Mouse (Mus musculus): ENCODE measurements around the gene Fam216a. TPM values are rescaled to one million over a fixed set of nuclear protein-coding genes. Genes with fewer than 3 reads are reported as not detected.

Fam216a gene
- polyA plus RNA-seq, 1 experiment from 2014 or later = 15.9 TPM

GRCm38 (mm10) chr5:122392227-122393004, 20.3 kb upstream of the Fam216a start:
- ATAC-seq = peak; percentile 49
- TF ChIP-seq CTCF (IDR thresholded peaks at IDR 0.05; ENCODE audit: low read depth) = no peak
- no peaks in the 10 kb centered on the region for H3K9me3 ChIP-seq (ENCODE audit: control insufficient read depth)
- peak overlapping the region; percentile 87 for H3K27ac ChIP-seq (ENCODE audit: low read depth, low read length)
- no peaks in the 10 kb centered on the region for H3K27me3 ChIP-seq (replicated peaks; ENCODE audit: control insufficient read depth, insufficient read depth, low read length)
- no peaks in the 10 kb centered on the region for H3K4me1 ChIP-seq (replicated peaks; ENCODE audit: control insufficient read depth, insufficient read depth, low read length)
- peak overlapping the region; percentile 83 for H3K4me3 ChIP-seq (ENCODE audit: low read depth, low read length)
- H3K36me3 ChIP-seq (ENCODE audit: control insufficient read depth, insufficient read depth) = peaks cover 3% of the 10 kb centered on the region; the same call in 1 of the 2 replicates
- 9% methylated on average over 19 of the region's 19 CpGs for WGBS
- peak overlapping the region; percentile 90 for H3K9ac ChIP-seq (ENCODE audit: low read depth, low read length)
- peak overlapping the region; percentile 67 for H3K4me2 ChIP-seq (replicated peaks; ENCODE audit: low read depth)

DNA sequence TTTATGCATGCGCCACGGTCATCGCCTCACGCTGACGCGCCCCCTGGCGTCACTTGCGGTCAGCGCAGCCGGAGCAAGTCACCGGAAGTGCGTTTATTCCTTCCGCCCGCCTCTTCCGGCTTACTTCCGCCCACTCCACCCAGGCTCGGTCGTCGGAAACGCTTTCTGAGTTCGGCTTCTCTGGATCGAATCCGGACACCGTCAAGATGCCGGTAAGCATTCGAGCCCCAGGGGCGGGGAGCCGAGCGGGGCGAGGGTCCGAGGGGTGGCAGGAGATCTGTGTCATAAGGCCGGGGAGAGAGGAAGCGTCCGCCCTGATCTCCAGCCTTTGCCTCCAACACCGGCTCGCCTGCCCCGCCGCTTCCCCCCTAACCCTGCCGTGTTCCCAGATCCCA, 19.6 kb upstream of the Fam216a start, which contains the start of gene Arpc3:
Gene Arpc3 (plus strand): TSS at position 93 of the 395 bp plus-strand sequence.
- ATAC-seq = peak; percentile 81
- Histone ChIP-seq H3K27ac (ENCODE audit: low read depth, low read length) (peak within 1 kb of the TSS; percentile 87), H3K9ac (ENCODE audit: low read depth, low read length) (peak within 1 kb of the TSS; percentile 90), H3K4me3 (ENCODE audit: low read depth, low read length) (peak within 1 kb of the TSS; percentile 83), H3K36me3 (ENCODE audit: control insufficient read depth, insufficient read depth) (no peaks in the 10 kb centered on the region), H3K4me1 (replicated peaks; ENCODE audit: control insufficient read depth, insufficient read depth, low read length) (no peaks in the 10 kb centered on the region), H3K9me3 (ENCODE audit: control insufficient read depth) (no peaks in the 10 kb centered on the region), H3K27me3 (replicated peaks; ENCODE audit: control insufficient read depth, insufficient read depth, low read length) (no peaks in the 10 kb centered on the region), H3K4me2 (replicated peaks; ENCODE audit: low read depth) (peak within 1 kb of the TSS; percentile 67)
- 0% methylated on average over 39 of the region's 39 CpGs for WGBS
- peak; percentile 93 for TF ChIP-seq CTCF (IDR thresholded peaks at IDR 0.05; ENCODE audit: low read depth)

DNA sequence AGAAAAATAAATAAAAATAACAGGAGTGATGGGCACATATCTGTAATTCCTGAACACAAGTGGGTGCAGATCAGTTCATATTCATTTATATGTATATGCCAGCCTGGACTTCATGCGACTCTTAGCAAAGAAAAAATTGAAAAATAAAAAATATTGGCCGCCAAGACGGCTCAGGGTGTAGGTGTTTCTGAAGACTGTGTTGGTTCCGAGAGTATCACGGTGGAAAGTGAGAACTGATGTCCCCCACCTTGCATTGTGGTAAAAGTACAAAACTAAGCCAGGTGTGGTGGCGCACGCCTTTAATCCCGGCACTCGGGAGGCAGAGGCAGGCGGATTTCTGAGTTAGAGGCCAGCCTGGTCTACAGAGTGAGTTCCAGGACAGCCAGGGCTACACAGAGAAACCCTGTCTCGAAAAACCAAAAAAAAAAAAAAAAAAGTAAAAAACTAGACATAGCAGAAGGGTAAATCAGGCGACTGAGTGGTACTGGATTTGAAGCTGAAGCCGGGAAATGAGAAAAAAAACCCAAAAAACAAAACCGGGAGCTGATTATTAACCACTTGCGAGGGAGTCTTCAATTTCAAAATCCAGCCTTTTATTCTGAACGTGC, 19.1 kb upstream of the Fam216a start:
- Histone ChIP-seq H3K9me3 (ENCODE audit: control insufficient read depth) (no peaks in the 10 kb centered on the region), H3K27ac (ENCODE audit: low read depth, low read length) (no peak overlapping the region), H3K9ac (ENCODE audit: low read depth, low read length) (peak overlapping the region; percentile 90; the same call in 1 of the 2 replicates), H3K36me3 (ENCODE audit: control insufficient read depth, insufficient read depth) (no peaks in the 10 kb centered on the region), H3K4me2 (replicated peaks; ENCODE audit: low read depth) (peak overlapping the region; percentile 67), H3K4me3 (ENCODE audit: low read depth, low read length) (peak overlapping the region; percentile 83), H3K27me3 (replicated peaks; ENCODE audit: control insufficient read depth, insufficient read depth, low read length) (no peaks in the 10 kb centered on the region), H3K4me1 (replicated peaks; ENCODE audit: control insufficient read depth, insufficient read depth, low read length) (no peaks in the 10 kb centered on the region)
- ATAC-seq = no peak
- no peak for TF ChIP-seq CTCF (IDR thresholded peaks at IDR 0.05; ENCODE audit: low read depth)
- WGBS = 51% methylated on average over 15 of the region's 16 CpGs

DNA sequence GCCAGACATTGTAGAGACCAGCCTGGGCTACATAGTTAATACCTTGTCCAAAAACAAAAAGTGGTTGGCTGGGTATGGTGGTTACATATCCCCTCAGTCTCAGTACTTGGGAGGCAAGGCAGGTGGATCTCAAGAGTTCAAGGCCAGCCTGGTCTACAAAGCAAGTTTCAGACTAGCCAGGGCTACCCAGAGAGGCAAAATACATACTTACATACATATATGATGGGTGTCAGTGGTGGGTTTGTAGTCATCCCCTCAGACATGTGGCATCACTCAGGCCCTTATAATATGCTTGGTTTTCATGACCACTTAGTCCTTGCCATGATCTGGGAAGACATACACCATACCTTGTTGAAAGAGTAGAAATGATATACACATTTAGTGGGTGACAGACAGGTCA, 18.5 kb upstream of the Fam216a start:
- no peak for ATAC-seq
- Histone ChIP-seq H3K27ac (ENCODE audit: low read depth, low read length) (no peak overlapping the region), H3K4me3 (ENCODE audit: low read depth, low read length) (no peak overlapping the region), H3K4me1 (replicated peaks; ENCODE audit: control insufficient read depth, insufficient read depth, low read length) (no peaks in the 10 kb centered on the region), H3K4me2 (replicated peaks; ENCODE audit: low read depth) (no peak overlapping the region), H3K36me3 (ENCODE audit: control insufficient read depth, insufficient read depth) (no peaks in the 10 kb centered on the region), H3K9me3 (ENCODE audit: control insufficient read depth) (no peaks in the 10 kb centered on the region), H3K27me3 (replicated peaks; ENCODE audit: control insufficient read depth, insufficient read depth, low read length) (no peaks in the 10 kb centered on the region), H3K9ac (ENCODE audit: low read depth, low read length) (no peak overlapping the region)
- no peak for TF ChIP-seq CTCF (IDR thresholded peaks at IDR 0.05; ENCODE audit: low read depth)

GRCm38 (mm10) chr5:122390006-122390405, 17.8 kb upstream of the Fam216a start:
- H3K4me3 ChIP-seq (ENCODE audit: low read depth, low read length) = no peak overlapping the region
- H3K36me3 ChIP-seq (ENCODE audit: control insufficient read depth, insufficient read depth) = no peaks in the 10 kb centered on the region
- no peak overlapping the region for H3K4me2 ChIP-seq (replicated peaks; ENCODE audit: low read depth)
- H3K27me3 ChIP-seq (replicated peaks; ENCODE audit: control insufficient read depth, insufficient read depth, low read length) = no peaks in the 10 kb centered on the region
- TF ChIP-seq CTCF (IDR thresholded peaks at IDR 0.05; ENCODE audit: low read depth) = no peak
- no peak for ATAC-seq
- H3K9me3 ChIP-seq (ENCODE audit: control insufficient read depth) = no peaks in the 10 kb centered on the region
- H3K27ac ChIP-seq (ENCODE audit: low read depth, low read length) = no peak overlapping the region
- 85% methylated on average over 5 of the region's 5 CpGs for WGBS
- H3K4me1 ChIP-seq (replicated peaks; ENCODE audit: control insufficient read depth, insufficient read depth, low read length) = no peaks in the 10 kb centered on the region
- H3K9ac ChIP-seq (ENCODE audit: low read depth, low read length) = no peak overlapping the region

GRCm38 (mm10) chr5:122379374-122380155, 7.4 kb upstream of the Fam216a start:
- 51% methylated on average over 11 of the region's 11 CpGs for WGBS
- ATAC-seq = peak; percentile 53

More at GRCm38 (mm10) chr5:122379374-122380155, 7.4 kb upstream of the Fam216a start:
- H3K9me3 ChIP-seq (ENCODE audit: control insufficient read depth) = no peaks in the 10 kb centered on the region
- no peak overlapping the region for H3K9ac ChIP-seq (ENCODE audit: low read depth, low read length)
- peak; percentile 94 for TF ChIP-seq CTCF (IDR thresholded peaks at IDR 0.05; ENCODE audit: low read depth)
- no peak overlapping the region for H3K4me2 ChIP-seq (replicated peaks; ENCODE audit: low read depth)
- H3K36me3 ChIP-seq (ENCODE audit: control insufficient read depth, insufficient read depth) = peaks cover 38% of the 10 kb centered on the region
- H3K4me3 ChIP-seq (ENCODE audit: low read depth, low read length) = no peak overlapping the region
- no peak overlapping the region for H3K27ac ChIP-seq (ENCODE audit: low read depth, low read length)
- H3K27me3 ChIP-seq (replicated peaks; ENCODE audit: control insufficient read depth, insufficient read depth, low read length) = no peaks in the 10 kb centered on the region
- no peaks in the 10 kb centered on the region for H3K4me1 ChIP-seq (replicated peaks; ENCODE audit: control insufficient read depth, insufficient read depth, low read length)

All from intestine, postnatal 0 days (tissue).